Mouse (Mus musculus): ENCODE results near the gene Aspdh.

- no peak for TF ChIP-seq CTCF (IDR thresholded peaks at IDR 0.05)
- no peak for TF ChIP-seq EP300 (IDR thresholded peaks at IDR 0.05)
Observed at GRCm38 (mm10) chr7:44456302-44456701, 8.9 kb upstream of the Aspdh start.
